Mouse (Mus musculus): ENCODE data around the gene Mvd. TPM values are rescaled to one million over a fixed set of nuclear protein-coding genes. Genes with fewer than 3 reads are reported as not detected.

Gene Mvd
- polyA plus RNA-seq, 2 experiments, result 17.2 to 21.6 TPM

GRCm38 (mm10) chr8:122475580-122476320 lies 32.5 kb upstream of the Mvd start, which contains the start of the genes Rnf166 and Ctu2:
Gene Rnf166, minus strand, starts transcription at chr8:122476064.
Gene Ctu2, plus strand, starts transcription at chr8:122476143.
- peak; percentile 75 to 80 (median 78) for DNase-seq (ENCODE audit: low read depth in 3 of 3, low spot score in 3 of 3)
- H3K9ac ChIP-seq (replicated peaks), result peak within 1 kb of the TSS; percentile 87
- peak within 1 kb of the TSS; percentile 88 to 94 for H3K4me3 ChIP-seq (ENCODE audit: insufficient read depth in 1 of 2, low read depth in 2 of 2, low read length in 2 of 2)
- H3K36me3 ChIP-seq (replicated peaks; ENCODE audit: control insufficient read depth, insufficient read depth, low read depth), result peaks cover 2% of the 10 kb centered on the region
- no peaks in the 10 kb centered on the region for H3K9me3 ChIP-seq (ENCODE audit: control insufficient read depth, low read length)
- H3K27ac ChIP-seq, result peak within 1 kb of the TSS; percentile 32
- H3K4me2 ChIP-seq (ENCODE audit: low read depth), result peak within 1 kb of the TSS; percentile 86
- TF ChIP-seq CTCF (IDR thresholded peaks at IDR 0.05; ENCODE audit: low read depth) (no peak), EP300 (IDR thresholded peaks at IDR 0.05; ENCODE audit: low read depth) (no peak)
- ATAC-seq (ENCODE audit: insufficient read depth), result peak; percentile 87
- H3K4me1 ChIP-seq (replicated peaks; ENCODE audit: control insufficient read depth in 2 of 2, insufficient read depth in 2 of 2, low read length in 1 of 2), result peaks cover 2 to 5% of the 10 kb centered on the region in 2 experiments
- under 1% methylated on average over 102 of the region's 103 CpGs for WGBS (ENCODE audit: insufficient replicate concordance)
- no peaks in the 10 kb centered on the region for H3K27me3 ChIP-seq (ENCODE audit: control insufficient read depth, insufficient read depth, low read length)

- H3K27ac ChIP-seq, result peak overlapping the region; percentile 32
- H3K4me2 ChIP-seq (ENCODE audit: low read depth), result peak overlapping the region; percentile 86
- H3K9me3 ChIP-seq (ENCODE audit: control insufficient read depth, low read length), result no peaks in the 10 kb centered on the region
- H3K27me3 ChIP-seq (ENCODE audit: control insufficient read depth, insufficient read depth, low read length), result no peaks in the 10 kb centered on the region
- H3K4me1 ChIP-seq (replicated peaks; ENCODE audit: control insufficient read depth in 2 of 2, insufficient read depth in 2 of 2, low read length in 1 of 2), result peaks cover 2 to 5% of the 10 kb centered on the region in 2 experiments
- H3K4me3 ChIP-seq (ENCODE audit: insufficient read depth in 1 of 2, low read depth in 2 of 2, low read length in 2 of 2), result peak overlapping the region; percentile 88 to 94
- TF ChIP-seq CTCF (IDR thresholded peaks at IDR 0.05; ENCODE audit: low read depth), result no peak
- TF ChIP-seq EP300 (IDR thresholded peaks at IDR 0.05; ENCODE audit: low read depth), result no peak
- DNase-seq (ENCODE audit: low read depth in 3 of 3, low spot score in 3 of 3), result peak in 1 of 3 experiments; percentile 34
- WGBS (ENCODE audit: insufficient replicate concordance), result 2% methylated on average over 16 of the region's 16 CpGs
- ATAC-seq (ENCODE audit: insufficient read depth), result peak; percentile 42
- no peaks in the 10 kb centered on the region; the same call in none of the 2 replicates for H3K36me3 ChIP-seq (replicated peaks; ENCODE audit: control insufficient read depth, insufficient read depth, low read depth)
- peak overlapping the region; percentile 87 for H3K9ac ChIP-seq (replicated peaks)
Observed at GRCm38 (mm10) chr8:122474951-122475560, 31.8 kb upstream of the Mvd start.

- Histone ChIP-seq H3K4me3 (ENCODE audit: insufficient read depth in 1 of 2, low read depth in 2 of 2, low read length in 2 of 2) (no peak overlapping the region), H3K9me3 (ENCODE audit: control insufficient read depth, low read length) (no peaks in the 10 kb centered on the region), H3K27ac (no peak overlapping the region), H3K9ac (replicated peaks) (no peak overlapping the region), H3K36me3 (replicated peaks; ENCODE audit: control insufficient read depth, insufficient read depth, low read depth) (no peaks in the 10 kb centered on the region), H3K4me2 (ENCODE audit: low read depth) (no peak overlapping the region), H3K4me1 (replicated peaks; ENCODE audit: control insufficient read depth in 2 of 2, insufficient read depth in 2 of 2, low read length in 1 of 2) (peaks cover 2 to 5% of the 10 kb centered on the region in 2 experiments), H3K27me3 (ENCODE audit: control insufficient read depth, insufficient read depth, low read length) (no peaks in the 10 kb centered on the region)
- 52% methylated on average over 8 of the region's 8 CpGs for WGBS (ENCODE audit: insufficient replicate concordance)
- ATAC-seq (ENCODE audit: insufficient read depth) (no peak), DNase-seq (ENCODE audit: low read depth in 3 of 3, low spot score in 3 of 3) (no peak)
- TF ChIP-seq CTCF (IDR thresholded peaks at IDR 0.05; ENCODE audit: low read depth), result no peak
Observed at GRCm38 (mm10) chr8:122473911-122474421, 30.7 kb upstream of the Mvd start.

- Histone ChIP-seq H3K27me3 (ENCODE audit: control insufficient read depth, insufficient read depth, low read length) (no peaks in the 10 kb centered on the region), H3K27ac (no peak overlapping the region), H3K36me3 (replicated peaks; ENCODE audit: control insufficient read depth, insufficient read depth, low read depth) (no peaks in the 10 kb centered on the region), H3K9ac (replicated peaks) (no peak overlapping the region), H3K4me3 (ENCODE audit: insufficient read depth in 1 of 2, low read depth in 2 of 2, low read length in 2 of 2) (no peak overlapping the region), H3K4me2 (ENCODE audit: low read depth) (no peak overlapping the region), H3K9me3 (ENCODE audit: control insufficient read depth, low read length) (no peaks in the 10 kb centered on the region), H3K4me1 (replicated peaks; ENCODE audit: control insufficient read depth in 2 of 2, insufficient read depth in 2 of 2, low read length in 1 of 2) (peaks cover 2 to 5% of the 10 kb centered on the region in 2 experiments)
- DNase-seq (ENCODE audit: low read depth in 3 of 3, low spot score in 3 of 3) (no peak), ATAC-seq (ENCODE audit: insufficient read depth) (no peak)
- no peak for TF ChIP-seq EP300 (IDR thresholded peaks at IDR 0.05; ENCODE audit: low read depth)
- TF ChIP-seq CTCF (IDR thresholded peaks at IDR 0.05; ENCODE audit: low read depth), result no peak
- 65% methylated on average over 5 of the region's 5 CpGs for WGBS (ENCODE audit: insufficient replicate concordance)
Observed at GRCm38 (mm10) chr8:122470691-122471090, 27.5 kb upstream of the Mvd start.

- no peak for ATAC-seq (ENCODE audit: insufficient read depth)
Observed at GRCm38 (mm10) chr8:122469965-122470364, 26.7 kb upstream of the Mvd start.

More at GRCm38 (mm10) chr8:122469965-122470364, 26.7 kb upstream of the Mvd start:
- H3K4me1 ChIP-seq (replicated peaks; ENCODE audit: control insufficient read depth in 2 of 2, insufficient read depth in 2 of 2, low read length in 1 of 2), result peaks cover 2 to 6% of the 10 kb centered on the region in 2 experiments
- no peak overlapping the region for H3K4me3 ChIP-seq (ENCODE audit: insufficient read depth in 1 of 2, low read depth in 2 of 2, low read length in 2 of 2)
- no peaks in the 10 kb centered on the region for H3K9me3 ChIP-seq (ENCODE audit: control insufficient read depth, low read length)
- H3K36me3 ChIP-seq (replicated peaks; ENCODE audit: control insufficient read depth, insufficient read depth, low read depth), result no peaks in the 10 kb centered on the region
- no peak for TF ChIP-seq CTCF (IDR thresholded peaks at IDR 0.05; ENCODE audit: low read depth)
- no peak for TF ChIP-seq EP300 (IDR thresholded peaks at IDR 0.05; ENCODE audit: low read depth)
- no peak overlapping the region for H3K4me2 ChIP-seq (ENCODE audit: low read depth)
- WGBS (ENCODE audit: insufficient replicate concordance), result 82% methylated on average over 10 of the region's 10 CpGs
- no peak for DNase-seq (ENCODE audit: low read depth in 3 of 3, low spot score in 3 of 3)
- H3K27me3 ChIP-seq (ENCODE audit: control insufficient read depth, insufficient read depth, low read length), result no peaks in the 10 kb centered on the region
- no peak overlapping the region for H3K27ac ChIP-seq
- no peak overlapping the region for H3K9ac ChIP-seq (replicated peaks)
